Mouse (Mus musculus): ENCODE measurements around the gene Zfp143.
"Not testable (repeated sequence)": the region's sequence is repeated elsewhere in the genome, so short reads cannot be mapped to it uniquely, and the experiment has no call there.

Gene Zfp143

GRCm38 (mm10) chr7:110097106-110097793, 36.2 kb downstream of the Zfp143 start:
- no peak for DNase-seq

GRCm38 (mm10) chr7:110100854-110101253, 39.8 kb downstream of the Zfp143 start:
- no peak for DNase-seq

- no peak for DNase-seq
Measured at GRCm38 (mm10) chr7:110101266-110101665, 40.2 kb downstream of the Zfp143 start.

GRCm38 (mm10) chr7:110105041-110105440, 44.0 kb downstream of the Zfp143 start:
- no peak for DNase-seq

GRCm38 (mm10) chr7:110106633-110107032, 45.6 kb downstream of the Zfp143 start:
- DNase-seq: no peak

- DNase-seq: not testable (repeated sequence)
Measured at GRCm38 (mm10) chr7:110108524-110108923, 47.5 kb downstream of the Zfp143 start.

GRCm38 (mm10) chr7:110108967-110109610, 48.1 kb downstream of the Zfp143 start:
- peak in 1 of 2 experiments; percentile 42 for DNase-seq

GRCm38 (mm10) chr7:110110061-110110656, 49.1 kb downstream of the Zfp143 start:
- no peak for DNase-seq

- DNase-seq: no peak
Measured at GRCm38 (mm10) chr7:110114699-110115098, 53.7 kb downstream of the Zfp143 start.

GRCm38 (mm10) chr7:110116731-110117291, 55.8 kb downstream of the Zfp143 start:
- DNase-seq: no peak

- DNase-seq: no peak
Measured at GRCm38 (mm10) chr7:110118448-110118847, 57.4 kb downstream of the Zfp143 start.

- DNase-seq: no peak
Measured at GRCm38 (mm10) chr7:110120157-110120784, 59.3 kb downstream of the Zfp143 start.

GRCm38 (mm10) chr7:110121162-110121515, 60.1 kb downstream of the Zfp143 start:
- no peak for DNase-seq

GRCm38 (mm10) chr7:110121516-110122288, 60.7 kb downstream of the Zfp143 start, which contains the start of gene Wee1:
Gene Wee1, plus strand, starts transcription at chr7:110122046.
- peak; percentile 99 to 100 for DNase-seq

- no peak for DNase-seq
Measured at GRCm38 (mm10) chr7:110122289-110122564, 61.2 kb downstream of the Zfp143 start.

- peak; percentile 67 to 68 for DNase-seq
Measured at GRCm38 (mm10) chr7:110122565-110123422, 61.8 kb downstream of the Zfp143 start.

GRCm38 (mm10) chr7:110123844-110124555, 63.0 kb downstream of the Zfp143 start:
- DNase-seq: no peak

GRCm38 (mm10) chr7:110128566-110128965, 67.5 kb downstream of the Zfp143 start:
- DNase-seq: no peak

GRCm38 (mm10) chr7:110132272-110132671, 71.3 kb downstream of the Zfp143 start:
- not testable (repeated sequence) for DNase-seq

- DNase-seq: no peak
Measured at GRCm38 (mm10) chr7:110133988-110134387, 73.0 kb downstream of the Zfp143 start.

- peak in 1 of 2 experiments; percentile 16 for DNase-seq
Measured at GRCm38 (mm10) chr7:110138538-110138937, 77.5 kb downstream of the Zfp143 start.

All from cerebellum, postnatal 14 days (tissue).